Mouse (Mus musculus) forebrain, embryonic 13.5 days (tissue): Measurements from ENCODE around the gene Cadm1. TPM values are rescaled to one million over a fixed set of nuclear protein-coding genes. Genes with fewer than 3 reads are reported as not detected.

Source experiments
- ATAC-seq: fragments of 200-750 bp; cut with Nextera tagmentation; 2 replicates; pipeline ENCODE4 v1.8.0; 2017
- H3K27ac ChIP-seq: fragments of 300-500 bp; sonication (generic); 2 replicates; pipeline ENCODE4 v1.5.1; 2015; ENCODE audit warnings: inconsistent platforms, mild to moderate bottlenecking, moderate library complexity
- H3K27me3 ChIP-seq: fragments of 300-500 bp; sonication (generic); 2 replicates; pipeline ENCODE4 v1.6.1; 2015; ENCODE audit warnings: mild to moderate bottlenecking, inconsistent platforms
- H3K36me3 ChIP-seq: fragments of 300-500 bp; sonication (generic); 2 replicates; pipeline ENCODE4 v1.6.1; 2015; ENCODE audit warnings: mild to moderate bottlenecking, inconsistent platforms; ENCODE audit not compliant: poor library complexity, severe bottlenecking
- H3K4me1 ChIP-seq: fragments of 300-500 bp; sonication (generic); 2 replicates; pipeline ENCODE4 v1.6.1; 2015; ENCODE audit warnings: inconsistent platforms
- H3K4me2 ChIP-seq: fragments of 300-500 bp; sonication (generic); 2 replicates; pipeline ENCODE4 v1.6.1; 2015; ENCODE audit warnings: inconsistent platforms, mild to moderate bottlenecking, moderate library complexity
- H3K4me3 ChIP-seq: fragments of 300-500 bp; sonication (generic); 2 replicates; pipeline ENCODE4 v1.5.1; 2015; ENCODE audit warnings: mild to moderate bottlenecking, inconsistent platforms
- H3K9ac ChIP-seq: fragments of 300-500 bp; sonication (generic); 2 replicates; pipeline ENCODE4 v1.6.1; 2015; ENCODE audit warnings: mild to moderate bottlenecking, inconsistent platforms
- H3K9me3 ChIP-seq: fragments of 300-500 bp; sonication (generic); replicated peaks from 2 replicates; pipeline ENCODE4 v1.6.1; 2016; ENCODE audit warnings: inconsistent platforms
- WGBS: fragments of 180-500 bp; shearing (Covaris S2); methylation state at CpG from one replicate; pipeline ENCODE4 v1.1.7; 2015; 5-methylcytosine and 5-hydroxymethylcytosine counted together
- polyA plus RNA-seq: library from polyadenylated mRNA; unstranded; fragments of >200 nt; fragmentation: Nextera tagmentation; extraction: Ambion mirVana; gene quantifications from 2 replicates; pipeline ENCODE4 v1.2.1, GENCODE M21; 2015

The Cadm1 gene
- polyA plus RNA-seq, 1 experiment from 2014 or later = 140 TPM

GRCm38 (mm10) chr9:47728852-47729251 is 198.9 kb downstream of the Cadm1 start:
- H3K27ac ChIP-seq = no peak overlapping the region
- ATAC-seq = no peak
- WGBS = 36% methylated on average over 5 of the region's 5 CpGs
- H3K36me3 ChIP-seq = no peaks in the 10 kb centered on the region
- no peak overlapping the region for H3K4me2 ChIP-seq
- no peaks in the 10 kb centered on the region for H3K9me3 ChIP-seq
- H3K4me3 ChIP-seq = no peak overlapping the region
- H3K27me3 ChIP-seq = no peaks in the 10 kb centered on the region
- H3K4me1 ChIP-seq = peaks cover 25% of the 10 kb centered on the region; the same call in 1 of the 2 replicates
- no peak overlapping the region for H3K9ac ChIP-seq

- Histone ChIP-seq H3K9ac (no peak overlapping the region), H3K4me3 (no peak overlapping the region), H3K36me3 (no peaks in the 10 kb centered on the region), H3K27ac (no peak overlapping the region), H3K4me1 (peaks cover 38% of the 10 kb centered on the region), H3K27me3 (no peaks in the 10 kb centered on the region), H3K4me2 (no peak overlapping the region), H3K9me3 (no peaks in the 10 kb centered on the region)
- no peak for ATAC-seq
- 80% methylated on average over 6 of the region's 6 CpGs for WGBS
These were observed 200.3 kb downstream of the Cadm1 start for GRCm38 (mm10) chr9:47730247-47730646.

- peaks cover 46% of the 10 kb centered on the region for H3K4me1 ChIP-seq
- ATAC-seq = no peak
- WGBS = 71% methylated on average over 13 of the region's 13 CpGs
- no peak overlapping the region for H3K27ac ChIP-seq
- no peak overlapping the region for H3K9ac ChIP-seq
- no peaks in the 10 kb centered on the region for H3K27me3 ChIP-seq
- H3K4me3 ChIP-seq = no peak overlapping the region
- H3K4me2 ChIP-seq = no peak overlapping the region
- H3K36me3 ChIP-seq = no peaks in the 10 kb centered on the region
- no peaks in the 10 kb centered on the region for H3K9me3 ChIP-seq
These were observed 203.9 kb downstream of the Cadm1 start for GRCm38 (mm10) chr9:47733780-47734451.

GRCm38 (mm10) chr9:47734905-47735304 is 204.9 kb downstream of the Cadm1 start:
- ATAC-seq = no peak
- 70% methylated on average over 5 of the region's 5 CpGs for WGBS
- no peak overlapping the region for H3K9ac ChIP-seq
- H3K9me3 ChIP-seq = no peaks in the 10 kb centered on the region
- H3K4me2 ChIP-seq = no peak overlapping the region
- H3K27me3 ChIP-seq = no peaks in the 10 kb centered on the region
- H3K4me3 ChIP-seq = no peak overlapping the region
- H3K4me1 ChIP-seq = peaks cover 53% of the 10 kb centered on the region
- H3K36me3 ChIP-seq = no peaks in the 10 kb centered on the region
- H3K27ac ChIP-seq = no peak overlapping the region

- Histone ChIP-seq H3K4me2 (0 out of 2 replicates have a peak overlapping the region, but pooled peaks have one; percentile 12), H3K9me3 (no peaks in the 10 kb centered on the region), H3K9ac (0 out of 2 replicates have a peak overlapping the region, but pooled peaks have one; percentile 30), H3K27me3 (no peaks in the 10 kb centered on the region), H3K4me1 (peaks cover 53% of the 10 kb centered on the region), H3K27ac (peak overlapping the region; percentile 57), H3K4me3 (no peak overlapping the region), H3K36me3 (no peaks in the 10 kb centered on the region)
- no peak for ATAC-seq
- 33% methylated on average over 4 of the region's 4 CpGs for WGBS
These were observed 208.8 kb downstream of the Cadm1 start for GRCm38 (mm10) chr9:47738799-47739198.

GRCm38 (mm10) chr9:47739276-47739675 is 209.3 kb downstream of the Cadm1 start:
- Histone ChIP-seq H3K9me3 (no peaks in the 10 kb centered on the region), H3K27ac (peak overlapping the region; percentile 57), H3K4me3 (no peak overlapping the region), H3K9ac (peak overlapping the region; percentile 30; the same call in 1 of the 2 replicates), H3K27me3 (no peaks in the 10 kb centered on the region), H3K4me2 (peak overlapping the region; percentile 12; the same call in 1 of the 2 replicates), H3K4me1 (peaks cover 49% of the 10 kb centered on the region), H3K36me3 (no peaks in the 10 kb centered on the region)
- peak; percentile 75; the same call in 1 of the 2 replicates for ATAC-seq
- 11% methylated on average over 7 of the region's 7 CpGs for WGBS

GRCm38 (mm10) chr9:47741751-47742150 is 211.8 kb downstream of the Cadm1 start:
- Histone ChIP-seq H3K9ac (no peak overlapping the region), H3K4me1 (peaks cover 40% of the 10 kb centered on the region), H3K36me3 (no peaks in the 10 kb centered on the region), H3K27ac (no peak overlapping the region), H3K27me3 (no peaks in the 10 kb centered on the region), H3K9me3 (no peaks in the 10 kb centered on the region), H3K4me3 (no peak overlapping the region), H3K4me2 (no peak overlapping the region)
- no peak for ATAC-seq
- 92% methylated on average over 3 of the region's 3 CpGs for WGBS

GRCm38 (mm10) chr9:47744916-47745315 is 214.9 kb downstream of the Cadm1 start:
- no peak for ATAC-seq
- H3K27me3 ChIP-seq = no peaks in the 10 kb centered on the region
- H3K27ac ChIP-seq = no peak overlapping the region
- no peaks in the 10 kb centered on the region for H3K36me3 ChIP-seq
- peaks cover 14% of the 10 kb centered on the region for H3K4me1 ChIP-seq
- H3K4me2 ChIP-seq = no peak overlapping the region
- no peaks in the 10 kb centered on the region for H3K9me3 ChIP-seq
- H3K4me3 ChIP-seq = no peak overlapping the region
- WGBS = 71% methylated on average over 3 of the region's 3 CpGs
- H3K9ac ChIP-seq = no peak overlapping the region

- H3K4me3 ChIP-seq = no peak overlapping the region
- H3K36me3 ChIP-seq = no peaks in the 10 kb centered on the region
- H3K27me3 ChIP-seq = no peaks in the 10 kb centered on the region
- ATAC-seq = no peak
- no peaks in the 10 kb centered on the region for H3K9me3 ChIP-seq
- no peak overlapping the region for H3K9ac ChIP-seq
- H3K4me1 ChIP-seq = peaks cover 7% of the 10 kb centered on the region
- no peak overlapping the region for H3K27ac ChIP-seq
- H3K4me2 ChIP-seq = no peak overlapping the region
- WGBS = 84% methylated on average over 7 of the region's 7 CpGs
These were observed 215.7 kb downstream of the Cadm1 start for GRCm38 (mm10) chr9:47745716-47746115.

- Histone ChIP-seq H3K27me3 (no peaks in the 10 kb centered on the region), H3K9me3 (no peaks in the 10 kb centered on the region), H3K4me3 (no peak overlapping the region), H3K36me3 (no peaks in the 10 kb centered on the region), H3K9ac (no peak overlapping the region), H3K27ac (no peak overlapping the region), H3K4me2 (no peak overlapping the region), H3K4me1 (peaks cover 29% of the 10 kb centered on the region)
- WGBS = 91% methylated on average over 5 of the region's 5 CpGs
- ATAC-seq = no peak
These were observed 219.2 kb downstream of the Cadm1 start for GRCm38 (mm10) chr9:47749160-47749559.

GRCm38 (mm10) chr9:47752516-47752915 is 222.5 kb downstream of the Cadm1 start:
- 40% methylated on average over 5 of the region's 5 CpGs for WGBS
- ATAC-seq = no peak
- no peaks in the 10 kb centered on the region for H3K36me3 ChIP-seq
- H3K4me1 ChIP-seq = peaks cover 35% of the 10 kb centered on the region
- H3K27me3 ChIP-seq = no peaks in the 10 kb centered on the region
- H3K4me3 ChIP-seq = no peak overlapping the region
- H3K27ac ChIP-seq = no peak overlapping the region; the same call in none of the 2 replicates
- H3K9ac ChIP-seq = no peak overlapping the region; the same call in 1 of the 2 replicates
- H3K4me2 ChIP-seq = no peak overlapping the region
- no peaks in the 10 kb centered on the region for H3K9me3 ChIP-seq

GRCm38 (mm10) chr9:47753127-47753526 is 223.2 kb downstream of the Cadm1 start:
- Histone ChIP-seq H3K27me3 (no peaks in the 10 kb centered on the region), H3K4me3 (no peak overlapping the region), H3K4me2 (no peak overlapping the region), H3K4me1 (peaks cover 41% of the 10 kb centered on the region), H3K9ac (no peak overlapping the region), H3K27ac (no peak overlapping the region; the same call in 1 of the 2 replicates), H3K9me3 (no peaks in the 10 kb centered on the region), H3K36me3 (no peaks in the 10 kb centered on the region)
- ATAC-seq = no peak
- WGBS = 70% methylated on average over 7 of the region's 7 CpGs

GRCm38 (mm10) chr9:47755119-47755518 is 225.1 kb downstream of the Cadm1 start:
- no peak overlapping the region for H3K27ac ChIP-seq
- ATAC-seq = no peak

More at GRCm38 (mm10) chr9:47755119-47755518, 225.1 kb downstream of the Cadm1 start:
- Histone ChIP-seq H3K9ac (no peak overlapping the region), H3K4me1 (peaks cover 58% of the 10 kb centered on the region), H3K4me3 (no peak overlapping the region), H3K36me3 (no peaks in the 10 kb centered on the region), H3K9me3 (no peaks in the 10 kb centered on the region), H3K4me2 (no peak overlapping the region), H3K27me3 (no peaks in the 10 kb centered on the region)
- WGBS = 41% methylated on average over 12 of the region's 12 CpGs
